Mouse (Mus musculus): ENCODE data around the gene Taf3.
A peak's percentile ranks its signal among the peaks of the same experiment; 100 is the strongest.

Gene Taf3

DNA sequence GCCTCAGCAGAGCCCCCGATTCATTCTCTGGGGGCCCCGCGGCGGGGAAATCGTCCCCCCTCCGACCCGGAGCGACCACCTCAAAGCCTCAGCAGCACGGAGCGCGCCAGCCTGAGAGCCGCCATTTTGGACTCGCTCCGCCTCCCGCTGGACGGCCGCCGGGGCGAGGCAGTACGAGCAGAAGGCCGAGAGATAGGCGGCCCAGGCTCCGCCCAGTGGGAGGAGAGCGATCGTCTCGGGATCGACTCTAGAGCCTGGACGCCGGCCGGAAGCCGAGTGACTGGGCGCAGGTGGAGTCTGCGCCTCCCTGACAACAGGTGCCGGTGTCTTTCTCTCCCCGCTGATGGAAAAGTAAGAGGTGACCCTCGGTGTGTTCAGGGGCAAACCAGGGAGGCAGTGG lies at the start of gene Taf3:
TSS of gene Taf3 (minus strand) at position 136 of the 400 bp plus-strand sequence.
- DNase-seq (ENCODE audit: low spot score): peak; percentile 87

DNA sequence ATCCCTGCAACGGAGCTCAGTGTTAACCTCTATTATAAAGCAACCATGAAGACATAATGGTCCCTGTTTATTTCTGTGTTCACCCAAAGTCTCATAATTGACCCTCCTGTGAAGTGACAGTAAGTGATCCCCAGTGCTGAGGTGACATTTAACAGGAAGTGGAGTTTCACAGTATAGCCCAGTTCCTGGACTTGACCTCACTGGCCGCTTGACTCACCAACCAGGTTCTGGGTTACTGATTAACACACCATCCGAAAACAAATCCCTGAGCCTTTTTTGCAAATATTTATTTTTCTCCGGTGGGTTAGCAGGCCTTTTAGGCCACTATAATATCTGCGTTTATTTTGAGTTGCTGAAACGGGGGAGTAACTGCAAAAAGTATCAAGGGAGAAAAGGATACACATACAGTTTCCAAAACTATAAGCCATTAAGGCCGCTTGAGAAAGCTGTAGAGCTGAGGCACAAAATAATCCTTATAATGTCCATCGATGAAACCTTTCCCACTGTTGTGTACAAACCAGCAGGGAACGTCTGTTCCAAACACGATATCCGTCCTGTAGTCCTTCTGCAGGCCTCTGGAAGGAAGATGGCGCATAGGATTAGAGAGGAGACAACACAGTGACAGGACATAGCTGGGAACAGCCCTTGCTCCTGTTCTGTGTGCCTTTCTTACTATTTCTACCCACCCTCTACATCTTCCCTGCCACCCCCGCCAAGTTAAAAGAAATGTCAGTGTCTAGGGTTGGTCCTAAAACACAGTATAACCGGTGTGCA lies 46.1 kb upstream of the Taf3 start:
- DNase-seq (ENCODE audit: low spot score): no peak

- DNase-seq (ENCODE audit: low spot score): no peak
These were observed 39.0 kb upstream of the Taf3 start for GRCm38 (mm10) chr2:10087256-10087850.

DNA sequence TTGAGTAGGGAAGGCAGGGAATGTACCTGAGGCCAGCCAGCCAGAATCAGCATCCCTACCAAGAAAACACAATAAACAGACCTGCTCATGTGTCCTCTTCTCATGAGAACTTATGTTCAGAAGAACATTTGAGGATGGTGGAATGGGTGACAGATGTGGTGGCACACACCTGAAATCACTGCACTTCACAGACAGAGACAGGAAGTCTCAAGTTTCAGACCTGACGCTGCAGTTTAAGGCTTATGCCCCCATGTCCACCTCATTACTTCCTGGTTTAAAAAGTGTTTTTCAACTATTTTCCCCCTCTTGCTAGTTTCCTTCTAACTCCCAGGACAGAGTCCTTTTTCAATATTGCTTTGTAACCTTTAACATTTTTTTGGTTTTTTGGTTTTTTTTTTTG lies 34.3 kb upstream of the Taf3 start:
- no peak for DNase-seq (ENCODE audit: low spot score)

- no peak for DNase-seq (ENCODE audit: low spot score)
These were observed 33.2 kb upstream of the Taf3 start for GRCm38 (mm10) chr2:10081453-10082080.

DNA sequence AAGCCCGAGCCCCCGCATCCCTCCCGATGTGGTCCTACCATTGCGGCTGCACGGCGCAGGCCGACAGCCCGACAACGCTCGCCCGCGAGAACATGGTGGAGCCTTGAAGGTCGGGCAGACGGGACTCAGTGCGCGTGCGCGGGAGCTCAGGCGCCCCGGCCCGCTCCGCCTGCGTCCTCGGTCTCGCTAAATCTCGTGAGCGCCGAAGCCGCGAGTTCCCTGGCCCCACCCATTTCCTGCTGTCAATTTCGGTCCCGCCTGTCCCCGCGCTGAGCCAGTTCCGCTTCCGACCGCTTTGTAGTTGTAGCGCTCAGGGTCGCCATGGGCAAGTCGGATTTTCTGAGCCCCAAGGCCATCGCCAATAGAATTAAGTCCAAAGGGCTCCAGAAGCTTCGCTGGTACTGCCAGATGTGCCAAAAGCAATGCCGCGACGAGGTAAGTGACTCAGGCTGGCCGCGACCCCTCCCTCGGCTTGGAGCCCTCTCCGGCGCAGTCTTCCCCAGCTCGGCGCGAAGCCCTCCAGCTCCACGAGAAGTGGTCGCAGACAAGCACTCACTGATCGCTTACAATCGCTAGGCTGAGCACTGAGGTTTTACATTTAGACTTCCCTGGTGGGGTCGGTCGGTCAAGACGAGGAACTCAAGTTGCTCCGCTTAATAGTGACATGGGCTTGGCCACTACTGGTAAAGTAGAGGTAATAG lies 32.1 kb upstream of the Taf3 start, which contains the start of the genes Atp5c1 and Kin:
TSS of gene Atp5c1 (minus strand) at position 201 of the 701 bp plus-strand sequence.
TSS of gene Kin (plus strand) at position 284 of the 701 bp plus-strand sequence.
- peak; percentile 94 for DNase-seq (ENCODE audit: low spot score)

DNA sequence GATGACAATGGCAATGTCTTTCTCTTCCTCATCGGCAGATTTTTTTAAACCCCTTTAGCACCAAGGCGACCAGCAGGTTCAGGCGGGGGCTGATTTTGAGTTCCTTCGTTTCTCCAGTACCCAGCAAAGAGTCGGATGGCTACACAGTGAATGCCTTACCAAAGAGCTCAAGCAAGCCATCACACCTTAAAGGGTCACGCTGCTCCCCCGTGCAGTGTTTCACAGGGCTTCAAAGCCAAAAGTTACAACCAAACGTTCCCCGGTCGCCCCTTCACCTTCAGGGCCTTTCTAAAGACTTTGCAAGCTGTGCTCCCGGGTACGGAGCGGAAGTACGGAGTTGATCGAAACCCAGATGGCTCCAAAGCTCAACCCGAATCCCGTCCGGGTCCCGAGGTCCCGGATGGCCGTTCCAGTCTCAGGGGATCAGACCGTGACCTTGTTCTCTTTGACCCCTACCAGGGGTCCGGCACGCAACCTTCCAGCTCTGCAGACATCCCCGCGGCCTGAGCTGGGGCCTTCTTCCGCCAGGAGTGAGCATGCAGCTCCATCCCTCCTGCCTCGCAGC lies 31.4 kb upstream of the Taf3 start:
- DNase-seq (ENCODE audit: low spot score): no peak

DNA sequence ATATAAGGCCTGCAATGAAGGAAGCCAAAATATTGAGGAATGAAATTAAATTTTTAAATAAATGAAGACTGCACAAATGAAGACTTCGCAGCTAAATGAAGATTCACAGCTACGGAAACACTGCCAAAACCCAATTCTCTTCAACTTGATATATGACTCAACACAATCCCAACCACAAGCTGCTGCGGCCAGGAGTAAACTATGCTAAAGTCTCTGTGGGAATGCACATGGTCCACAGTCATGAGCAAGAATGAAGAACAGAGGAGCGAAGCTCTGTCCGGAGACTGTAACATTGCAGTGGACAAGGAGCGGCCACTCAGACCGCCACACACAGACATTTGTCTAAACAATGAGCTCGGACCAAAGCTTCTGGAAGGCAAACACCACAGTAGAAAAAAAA lies 28.3 kb upstream of the Taf3 start:
- no peak for DNase-seq (ENCODE audit: low spot score)

DNA sequence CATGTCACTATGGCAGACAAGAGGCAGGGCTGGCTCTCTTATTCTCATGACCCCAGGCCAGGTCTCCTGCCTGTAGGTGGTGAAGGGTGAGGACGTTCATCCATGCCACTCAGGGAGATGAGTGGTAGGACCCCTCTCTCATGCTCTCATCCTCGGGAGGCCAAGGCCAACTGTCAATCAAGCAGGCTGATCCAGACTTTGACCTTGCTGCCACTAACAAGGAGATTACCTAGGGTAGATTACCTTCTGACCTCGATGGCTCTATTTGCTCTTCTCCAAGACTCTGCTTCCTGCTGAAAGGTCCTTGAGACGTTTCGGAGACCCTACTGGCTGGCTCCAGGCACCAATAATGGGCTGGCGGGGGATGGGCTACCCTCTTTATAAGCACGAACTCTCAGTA lies 26.1 kb upstream of the Taf3 start:
- no peak for DNase-seq (ENCODE audit: low spot score)

GRCm38 (mm10) chr2:10071751-10072150 lies 23.4 kb upstream of the Taf3 start:
- no peak for DNase-seq (ENCODE audit: low spot score)

- no peak for DNase-seq (ENCODE audit: low spot score)
These were observed 10.4 kb upstream of the Taf3 start for GRCm38 (mm10) chr2:10058836-10059235.

DNA sequence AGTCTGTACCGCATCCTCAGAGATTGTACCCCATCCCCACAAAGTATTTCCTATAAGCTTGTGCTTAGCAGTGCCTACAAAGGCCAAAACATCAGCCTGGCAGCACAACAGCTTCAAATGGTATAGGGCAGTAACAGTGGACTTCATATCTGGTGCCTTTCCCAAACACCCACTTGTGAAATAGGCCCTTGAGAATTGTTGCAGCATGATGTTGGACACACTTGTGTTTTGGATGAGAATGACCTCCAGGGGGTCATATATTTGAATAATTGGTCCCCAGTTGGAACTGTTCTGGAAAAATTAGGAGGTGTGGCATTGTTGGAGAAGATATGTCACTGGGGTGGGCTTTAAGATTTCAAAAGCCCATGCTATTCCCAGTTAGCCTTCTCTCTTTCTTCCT lies 3.6 kb upstream of the Taf3 start:
- no peak for DNase-seq (ENCODE audit: low spot score)

DNA sequence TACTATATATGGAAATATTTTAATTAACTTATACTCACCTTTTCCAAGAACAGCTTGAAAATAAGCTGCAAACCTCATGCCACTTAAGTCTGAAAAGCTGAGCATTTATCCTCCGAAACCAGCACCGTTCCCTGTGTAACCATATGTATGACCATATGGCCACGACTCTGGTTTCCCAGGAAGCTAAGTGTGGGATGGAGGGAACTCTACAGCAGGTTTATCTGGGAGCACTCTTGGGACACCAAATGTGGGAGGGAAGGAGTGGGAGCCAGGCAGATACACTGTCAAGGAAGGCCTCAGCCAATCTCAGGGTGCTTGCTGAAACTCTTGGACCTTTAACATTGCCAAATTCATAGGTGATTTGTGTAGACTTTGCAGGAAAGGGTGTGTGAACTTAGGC lies 2.5 kb upstream of the Taf3 start:
- DNase-seq (ENCODE audit: low spot score): no peak

- DNase-seq (ENCODE audit: low spot score): no peak
These were observed 1.1 kb upstream of the Taf3 start for GRCm38 (mm10) chr2:10049456-10049855.

- peak; percentile 25 for DNase-seq (ENCODE audit: low spot score)
These were observed 499 bp downstream of the Taf3 start for GRCm38 (mm10) chr2:10047758-10048436.

- no peak for DNase-seq (ENCODE audit: low spot score)
These were observed 13.4 kb downstream of the Taf3 start for GRCm38 (mm10) chr2:10034976-10035375.

- DNase-seq (ENCODE audit: low spot score): no peak
These were observed 14.7 kb downstream of the Taf3 start for GRCm38 (mm10) chr2:10033684-10034083.

DNA sequence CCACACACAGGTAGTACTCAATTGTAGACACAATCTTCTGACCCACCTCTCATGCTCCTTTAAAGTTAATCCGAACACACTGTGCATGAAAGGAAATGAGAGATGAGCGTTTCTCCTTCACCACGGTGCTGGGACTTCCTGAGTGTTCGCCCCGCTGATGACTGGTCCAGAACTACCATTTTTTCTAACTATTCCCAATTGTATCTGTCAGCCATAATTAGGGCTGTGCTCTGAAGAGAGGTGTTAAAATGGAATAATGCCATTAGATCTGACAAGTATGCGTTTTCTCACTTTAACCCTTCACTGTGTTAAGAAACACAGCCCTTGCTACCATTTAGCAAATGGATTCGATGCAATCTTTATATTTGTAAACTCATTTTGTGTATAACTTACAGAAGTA lies 18.6 kb downstream of the Taf3 start:
- no peak for DNase-seq (ENCODE audit: low spot score)

- DNase-seq (ENCODE audit: low spot score): no peak
These were observed 24.1 kb downstream of the Taf3 start for GRCm38 (mm10) chr2:10024264-10024663.

DNA sequence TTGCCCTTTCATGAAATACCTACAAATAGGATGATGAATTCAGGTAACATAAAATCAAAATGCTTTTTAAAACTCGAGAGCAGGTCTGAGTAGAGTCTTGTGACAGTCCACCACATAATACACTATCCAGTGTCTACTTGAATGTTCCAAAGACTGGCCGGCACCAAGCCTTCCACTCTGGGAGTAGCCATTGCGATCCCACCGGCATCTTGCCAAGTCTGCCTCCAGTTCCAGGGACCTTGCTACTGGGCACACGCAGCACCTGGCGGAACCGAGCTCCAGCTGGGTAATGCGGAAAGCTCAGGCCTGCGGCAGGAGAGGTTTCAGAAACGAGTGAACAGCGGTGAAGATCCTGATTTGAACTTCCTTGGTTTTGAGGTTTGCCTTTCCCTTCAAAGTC lies 27.1 kb downstream of the Taf3 start:
- no peak for DNase-seq (ENCODE audit: low spot score)

DNA sequence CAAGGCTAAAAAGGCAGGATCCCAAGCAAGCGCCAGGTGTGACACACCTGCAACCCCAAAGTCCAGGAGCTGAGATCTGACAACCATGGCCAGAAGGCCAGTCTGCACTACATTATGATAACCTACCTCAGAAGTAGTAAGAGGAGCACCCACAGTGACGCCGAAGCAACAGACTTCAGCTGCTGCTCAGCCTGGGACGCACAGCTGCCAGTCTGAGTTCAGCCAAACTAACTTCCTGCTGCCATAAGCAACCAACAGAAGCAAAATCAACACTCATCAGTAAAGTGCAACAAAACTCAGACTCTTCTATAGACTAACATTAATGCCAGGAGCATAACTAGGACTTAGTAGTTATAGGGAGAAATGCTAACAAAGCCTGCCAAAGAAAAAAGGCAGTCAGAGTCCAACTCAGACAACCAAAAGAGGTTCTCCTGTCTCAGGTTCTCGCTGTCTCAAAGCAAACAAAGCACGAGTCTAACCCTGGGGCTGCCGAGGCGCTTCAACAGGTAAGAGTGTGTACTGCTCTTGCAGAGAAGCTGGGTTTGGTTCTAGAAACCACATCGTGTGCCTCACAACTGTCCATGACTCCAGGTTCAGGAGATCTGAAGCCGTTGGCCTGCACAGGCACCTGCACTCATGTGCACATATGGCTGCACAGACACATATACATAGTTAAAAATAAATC lies 33.3 kb downstream of the Taf3 start:
- DNase-seq (ENCODE audit: low spot score): no peak
